Mouse (Mus musculus) olfactory bulb, adult 2 months (tissue): ENCODE data around the gene Rtp1.

Source experiments
- CTCF ChIP-seq: fragments of 200-500 bp; IDR thresholded peaks from 2 replicates; pipeline ENCODE4 v1.5.1; 2012; ENCODE audit warnings: low read depth, mild to moderate bottlenecking, low read length, moderate library complexity; ENCODE audit not compliant: insufficient read depth
- POLR2A ChIP-seq: fragments of 200-500 bp; IDR thresholded peaks from 2 replicates; pipeline ENCODE4 v1.6.1; 2012; ENCODE audit warnings: mild to moderate bottlenecking, low read depth, low read length, moderate library complexity; ENCODE audit not compliant: insufficient read depth

- TF ChIP-seq POLR2A (no peak), CTCF (no peak)
Measured at GRCm38 (mm10) chr16:23463671-23464347, 34.9 kb downstream of the Rtp1 start.
